Mouse (Mus musculus): ENCODE results near the gene 7530416G11Rik. TPM values are rescaled to one million over a fixed set of nuclear protein-coding genes. Genes with fewer than 3 reads are reported as not detected.

Gene 7530416G11Rik
- total and polyA plus RNA-seq, 2 experiments: not detected

- no peak overlapping the region for H3K9ac ChIP-seq (ENCODE audit: low read depth, low read length)
- no peaks in the 10 kb centered on the region for H3K79me2 ChIP-seq (ENCODE audit: control insufficient read depth, insufficient read depth, low read length)
- H3K27ac ChIP-seq (replicated peaks; ENCODE audit: insufficient read depth, low read depth, low read length): no peak overlapping the region
- H3K4me1 ChIP-seq (ENCODE audit: control insufficient read depth, insufficient read depth, low read length): no peaks in the 10 kb centered on the region
- WGBS: 84% methylated on average over 8 of the region's 8 CpGs
- no peaks in the 10 kb centered on the region for H3K27me3 ChIP-seq (ENCODE audit: control insufficient read depth, insufficient read depth, low read length)
- TF ChIP-seq CTCF (IDR thresholded peaks at IDR 0.05; ENCODE audit: low read depth, low read length): no peak
- peaks cover 3% of the 10 kb centered on the region; the same call in 1 of the 2 replicates for H3K36me3 ChIP-seq (ENCODE audit: control insufficient read depth, insufficient read depth, low read length)
- no peak for DNase-seq (ENCODE audit: extremely low read depth, low read depth, low spot score)
- H3K4me3 ChIP-seq (ENCODE audit: insufficient read depth, low read depth, low read length): no peak overlapping the region
Measured at GRCm38 (mm10) chr15:85456891-85457290, 46.1 kb downstream of the 7530416G11Rik start.

DNA sequence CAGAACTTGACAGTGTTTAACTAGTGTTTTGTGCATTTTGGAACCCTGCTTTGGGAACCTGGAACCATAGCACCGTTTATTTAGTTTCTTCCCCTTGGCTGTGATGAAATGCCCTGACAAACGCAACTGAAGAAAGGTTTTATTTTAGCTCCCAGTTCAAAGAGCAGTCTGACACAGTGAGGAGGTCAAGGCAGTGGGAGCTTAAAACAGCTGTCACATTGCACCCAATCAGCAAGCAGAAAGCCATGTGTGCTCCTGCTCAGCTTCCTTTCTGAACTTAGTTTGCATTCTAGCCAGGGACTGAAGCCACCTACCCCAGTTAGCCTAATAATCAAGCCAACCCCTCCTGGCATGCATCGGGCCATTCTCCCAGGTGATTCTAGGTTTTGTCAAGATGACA, 56.4 kb downstream of the 7530416G11Rik start:
- H3K9ac ChIP-seq (ENCODE audit: low read depth, low read length): no peak overlapping the region
- no peak overlapping the region for H3K4me3 ChIP-seq (ENCODE audit: insufficient read depth, low read depth, low read length)
- H3K27ac ChIP-seq (replicated peaks; ENCODE audit: insufficient read depth, low read depth, low read length): no peak overlapping the region; the same call in 1 of the 2 replicates
- no peaks in the 10 kb centered on the region for H3K27me3 ChIP-seq (ENCODE audit: control insufficient read depth, insufficient read depth, low read length)
- peaks cover 2% of the 10 kb centered on the region; the same call in 1 of the 2 replicates for H3K36me3 ChIP-seq (ENCODE audit: control insufficient read depth, insufficient read depth, low read length)
- no peak for TF ChIP-seq CTCF (IDR thresholded peaks at IDR 0.05; ENCODE audit: low read depth, low read length)
- no peak for TF ChIP-seq POLR2A (IDR thresholded peaks at IDR 0.05; ENCODE audit: extremely low read depth, insufficient read depth, low read length)
- DNase-seq (ENCODE audit: extremely low read depth, low read depth, low spot score): peak; percentile 92
- 24% methylated on average over 3 of the region's 3 CpGs for WGBS
- no peaks in the 10 kb centered on the region for H3K79me2 ChIP-seq (ENCODE audit: control insufficient read depth, insufficient read depth, low read length)
- H3K4me1 ChIP-seq (ENCODE audit: control insufficient read depth, insufficient read depth, low read length): peaks cover 8% of the 10 kb centered on the region; the same call in 1 of the 2 replicates

Other genes starting within 250 kb of the 7530416G11Rik start
- gene Atxn10, start 167.0 kb downstream of the 7530416G11Rik start, total RNA-seq (2014; rRNA removed): 36.8 and 42.0 TPM in 2 replicates
- 41.0 and 48.7 TPM in 2 replicates for gene Atxn10, start 167.0 kb downstream of the 7530416G11Rik start, polyA plus RNA-seq (2012; rRNA removed)
- 0.07 and 0.09 TPM in 2 replicates for gene Wnt7b, start 79.2 kb upstream of the 7530416G11Rik start, total RNA-seq (2014; rRNA removed)
- gene Wnt7b, start 79.2 kb upstream of the 7530416G11Rik start, polyA plus RNA-seq (2012; rRNA removed): 0.06 and 0.12 TPM in 2 replicates
- gene Ppara, start 231.8 kb upstream of the 7530416G11Rik start, total RNA-seq (2014; rRNA removed): 184 and 206 TPM in 2 replicates
- gene Ppara, start 231.8 kb upstream of the 7530416G11Rik start, polyA plus RNA-seq (2012; rRNA removed): 36.2 and 39.8 TPM in 2 replicates

Measured in liver, adult 2 months (tissue).